Mouse (Mus musculus) mature B cell (primary cell): Measurements from ENCODE around the gene Prss48.
"Not testable (repeated sequence)": the region's sequence is repeated elsewhere in the genome, so short reads cannot be mapped to it uniquely, and the experiment has no call there.

Source experiments
- in situ Hi-C: fragments of 300-500 bp; cut with MboI; formaldehyde crosslinking; loops from 2 replicates; pipeline ENCODE4 v1.14.3; 2019

Prss48 gene

DNA sequence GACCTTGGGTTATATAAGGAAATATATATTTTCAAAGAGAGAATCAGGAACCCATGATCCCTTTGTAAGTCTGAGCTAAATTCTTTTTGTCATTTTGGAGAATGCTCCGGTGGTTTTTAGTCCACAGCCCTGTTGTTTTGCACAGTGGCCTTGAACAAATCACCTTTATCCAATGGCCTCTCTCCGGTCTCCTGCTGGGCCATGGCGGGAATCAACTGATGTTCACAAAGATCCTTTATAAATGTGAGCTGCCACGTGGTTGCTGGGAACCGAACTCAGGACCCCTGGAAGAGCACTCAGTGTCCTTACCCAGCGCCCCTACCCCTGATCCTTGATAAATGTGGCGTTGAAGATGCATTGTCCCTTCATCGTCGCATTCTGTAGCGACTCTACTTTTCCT lies 2.5 kb upstream of the Prss48 start:
- in situ Hi-C loops: no loop called here

DNA sequence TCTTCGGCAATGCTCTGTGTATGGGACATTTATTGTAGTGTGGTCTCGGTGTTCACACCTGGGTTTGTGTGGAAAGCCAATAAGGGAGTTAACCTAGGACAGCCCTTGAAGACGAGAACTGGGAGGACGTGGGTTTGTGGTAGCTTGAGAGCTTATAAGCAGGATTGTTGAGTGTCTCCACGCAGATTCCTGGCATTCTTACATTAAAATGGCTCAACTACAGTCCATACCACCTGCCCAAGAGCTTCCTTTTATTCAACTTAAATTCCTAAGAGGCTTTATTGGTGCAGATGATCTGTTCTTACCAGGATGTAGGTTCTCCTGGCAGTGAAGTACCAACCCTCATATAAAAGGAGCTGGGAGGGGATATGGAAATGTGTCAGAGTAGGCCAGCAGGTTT lies 649 bp upstream of the Prss48 start:
- in situ Hi-C loops: no loop called here

DNA sequence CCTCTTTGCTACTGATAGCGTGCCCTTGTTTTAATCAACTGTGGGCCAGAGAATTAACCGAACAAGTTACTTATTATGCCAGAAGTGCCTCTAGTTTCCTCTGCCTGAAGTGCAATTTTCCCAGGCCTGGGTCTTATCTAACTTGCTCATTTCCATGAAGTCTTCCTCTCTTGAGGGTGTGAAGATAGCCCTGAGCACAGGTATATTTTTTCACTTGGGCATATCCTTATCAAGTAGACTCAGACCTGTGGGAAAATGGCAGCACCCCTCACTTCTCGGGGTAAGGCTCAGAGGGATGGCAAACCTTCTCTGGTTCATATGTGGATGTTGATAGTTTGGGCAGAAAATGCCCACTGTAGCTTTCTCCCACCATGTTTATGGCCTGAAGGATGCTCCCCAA lies 1.0 kb downstream of the Prss48 start:
- in situ Hi-C loops: no loop called here

DNA sequence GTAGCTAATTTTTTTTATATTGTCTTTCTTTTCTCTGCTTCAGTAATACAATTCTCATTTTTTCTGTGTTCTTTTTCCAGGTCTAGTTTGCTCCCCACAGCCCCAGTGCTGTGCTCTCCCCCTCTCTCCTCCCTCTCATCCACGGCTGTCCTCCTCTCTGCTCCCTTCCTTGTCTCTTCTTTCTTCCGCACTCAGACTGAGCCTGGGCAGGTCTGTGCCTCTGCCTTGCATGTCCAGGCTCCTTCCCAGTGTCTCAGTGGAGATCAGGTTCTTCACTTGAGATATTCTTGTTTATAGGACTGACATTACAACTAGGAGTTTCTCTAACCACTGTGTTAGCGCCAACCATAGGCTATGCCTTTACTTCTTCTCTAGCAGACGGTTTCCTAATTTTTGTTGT lies 7.6 kb downstream of the Prss48 start:
- in situ Hi-C loops: no loop called here

DNA sequence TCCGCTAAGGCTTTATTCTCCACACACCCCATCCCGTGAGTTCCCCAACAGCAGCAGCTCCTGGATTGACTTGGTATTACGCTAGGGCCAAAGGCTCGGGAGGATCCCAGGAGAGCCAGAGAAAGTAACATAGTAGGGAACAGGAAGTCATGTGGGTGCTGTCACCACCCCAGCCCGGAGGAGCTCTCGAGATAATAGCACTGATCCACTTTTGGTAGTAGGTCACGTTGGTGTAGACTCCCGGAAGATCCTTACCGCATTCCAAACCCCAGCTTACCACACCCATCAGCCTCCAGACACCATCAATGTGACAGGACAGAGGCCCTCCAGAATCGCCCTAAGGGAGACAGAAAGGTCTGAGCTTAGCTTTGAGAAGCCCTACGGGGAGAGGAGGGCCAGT lies 8.5 kb downstream of the Prss48 start:
- in situ Hi-C loops: no loop called here

DNA sequence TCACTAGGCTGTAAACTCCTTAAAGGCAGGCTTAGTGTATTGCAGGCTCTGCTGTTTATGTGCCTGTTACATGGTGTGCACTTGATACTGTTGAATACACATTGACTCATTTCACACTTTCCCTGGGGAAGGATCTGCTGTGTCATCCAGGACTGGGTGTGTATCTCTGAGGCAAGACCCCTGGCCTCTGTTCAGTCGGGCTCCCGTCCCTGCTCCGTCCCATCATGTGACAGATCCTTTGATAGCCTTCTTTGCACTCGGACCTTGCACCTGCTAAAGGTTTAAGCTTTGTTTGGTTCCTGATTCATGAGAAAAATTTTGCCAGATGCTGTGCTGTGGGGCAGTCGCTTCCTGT lies 10.5 kb downstream of the Prss48 start:
- in situ Hi-C loops: no loop called here

DNA sequence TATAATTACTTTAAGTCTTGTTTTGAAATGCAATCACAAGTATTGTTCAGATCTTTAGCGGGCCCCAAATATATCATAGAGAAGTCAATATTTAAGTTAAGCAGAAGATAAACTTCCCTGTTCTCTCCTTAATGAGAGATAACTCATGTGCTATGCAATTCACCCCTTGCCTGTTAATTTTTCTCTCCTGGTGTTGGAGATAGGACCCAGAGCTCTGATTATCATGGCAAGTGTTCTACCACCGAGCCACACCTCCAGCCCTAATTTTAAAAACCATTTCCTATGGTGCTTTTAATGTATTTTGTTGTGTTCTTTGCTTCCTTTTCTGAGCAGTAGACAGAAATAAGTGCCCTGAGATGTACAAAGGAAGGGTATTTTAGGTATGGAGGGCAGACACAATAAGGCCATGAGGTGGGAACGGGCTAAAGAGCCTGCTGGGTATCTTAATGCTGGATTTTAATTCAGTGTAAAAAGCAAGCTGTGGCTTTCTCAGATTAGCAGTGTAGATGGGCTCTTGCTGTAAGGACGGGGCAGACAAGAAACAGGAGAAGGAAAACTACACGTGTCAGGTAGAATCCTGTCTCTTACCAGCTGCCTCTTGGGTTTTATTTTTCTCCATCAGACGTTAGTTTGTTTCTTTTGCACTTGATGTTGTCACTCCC lies 11.0 kb downstream of the Prss48 start:
- in situ Hi-C loops: no loop called here

DNA sequence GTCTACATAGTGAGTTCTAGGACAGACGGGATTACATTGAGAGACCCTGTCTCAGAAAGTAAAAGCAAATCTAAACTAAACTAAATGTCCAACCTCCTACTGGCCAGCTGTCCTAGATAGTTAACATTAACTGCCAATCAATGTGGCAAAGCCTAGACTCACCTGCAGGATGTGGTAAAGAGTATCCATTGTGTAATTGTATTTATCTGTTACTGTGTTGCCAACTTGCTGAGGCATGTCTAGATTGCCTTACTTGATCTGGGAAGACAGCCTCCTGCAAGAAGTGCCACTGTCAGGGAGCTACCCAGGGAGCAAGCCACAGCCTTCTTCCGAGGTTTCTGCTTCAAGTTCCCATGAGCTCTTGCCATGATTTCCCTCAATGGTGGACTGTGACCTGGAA lies 15.1 kb downstream of the Prss48 start:
- in situ Hi-C loops: no loop called here

DNA sequence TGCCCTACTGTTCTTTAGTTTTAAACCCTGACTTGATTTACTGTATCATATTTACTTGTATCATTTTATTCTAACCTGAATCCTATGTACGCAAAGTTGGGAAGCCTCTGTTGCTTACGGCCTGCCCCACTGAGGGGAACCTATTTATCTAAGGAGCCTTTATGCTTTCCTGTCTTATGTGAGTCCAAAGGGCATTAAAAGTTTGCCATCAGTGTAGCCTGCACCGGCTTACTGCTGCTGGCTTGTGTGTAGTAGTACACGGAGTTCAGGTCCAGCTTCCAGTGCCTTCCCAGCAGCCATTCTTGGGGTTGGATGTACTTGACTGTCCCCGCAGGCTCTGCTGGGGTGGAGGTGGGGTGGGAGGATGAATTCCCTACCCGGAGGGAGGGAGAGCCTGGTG lies 17.8 kb downstream of the Prss48 start:
- in situ Hi-C loops: no loop called here

DNA sequence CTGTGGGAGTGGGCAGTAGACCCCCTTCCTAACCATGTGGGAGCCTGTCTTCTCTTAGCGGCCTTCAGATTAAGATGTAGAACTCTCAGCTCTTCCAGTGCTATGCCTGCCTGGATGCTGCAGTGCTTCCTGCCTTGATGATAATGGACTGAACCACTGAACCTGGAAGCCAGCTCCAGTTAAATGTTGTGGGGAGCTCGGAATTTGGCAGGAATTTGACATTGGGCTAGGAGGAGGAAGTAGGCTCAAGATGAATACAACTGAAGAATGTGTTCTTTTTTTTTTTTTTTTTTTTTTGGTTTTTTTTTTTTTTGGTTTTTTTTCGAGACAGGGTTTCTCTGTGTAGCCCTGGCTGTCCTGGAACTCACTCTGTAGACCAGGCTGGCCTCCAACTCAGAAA lies 20.5 kb downstream of the Prss48 start:
- in situ Hi-C loops: not testable (repeated sequence)

DNA sequence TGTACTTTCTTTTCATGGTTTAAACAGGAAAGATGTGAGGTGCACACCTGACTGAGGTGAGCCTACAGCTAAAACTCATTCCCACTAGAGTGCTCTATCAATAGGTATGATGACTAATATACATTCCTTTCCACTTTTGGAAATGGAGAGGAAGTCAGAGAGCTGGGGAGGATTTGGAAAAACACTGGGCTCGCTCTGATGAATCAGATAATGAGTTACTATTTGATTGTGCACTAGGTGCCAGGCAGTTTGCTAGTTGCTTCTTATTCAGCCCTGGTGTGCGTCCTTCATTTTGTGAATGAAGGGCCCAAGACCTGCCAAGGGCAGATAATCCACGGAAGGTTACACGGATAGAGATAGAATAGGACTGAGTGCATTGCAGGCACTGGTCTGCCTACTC lies 22.3 kb downstream of the Prss48 start:
- in situ Hi-C loops: no loop called here

DNA sequence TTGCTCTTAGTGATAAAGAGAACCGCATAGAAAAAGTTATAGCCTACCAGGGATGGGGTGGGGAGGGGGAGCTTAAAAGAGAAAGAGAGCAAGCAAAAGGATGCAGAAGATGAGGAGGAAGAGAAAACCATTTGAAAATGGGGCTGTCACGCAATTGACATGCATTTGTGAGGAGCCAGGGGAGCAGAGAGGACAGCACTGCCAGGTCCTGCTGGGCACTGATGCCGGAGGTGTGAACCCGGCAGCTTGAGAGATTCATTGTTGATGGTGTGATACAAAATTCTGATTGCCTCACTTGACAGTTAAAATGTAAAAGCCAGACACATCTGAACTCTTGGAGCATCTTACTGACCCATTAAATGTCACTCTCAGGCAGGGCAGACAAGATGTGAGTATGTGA lies 27.8 kb downstream of the Prss48 start:
- in situ Hi-C loops: no loop called here

DNA sequence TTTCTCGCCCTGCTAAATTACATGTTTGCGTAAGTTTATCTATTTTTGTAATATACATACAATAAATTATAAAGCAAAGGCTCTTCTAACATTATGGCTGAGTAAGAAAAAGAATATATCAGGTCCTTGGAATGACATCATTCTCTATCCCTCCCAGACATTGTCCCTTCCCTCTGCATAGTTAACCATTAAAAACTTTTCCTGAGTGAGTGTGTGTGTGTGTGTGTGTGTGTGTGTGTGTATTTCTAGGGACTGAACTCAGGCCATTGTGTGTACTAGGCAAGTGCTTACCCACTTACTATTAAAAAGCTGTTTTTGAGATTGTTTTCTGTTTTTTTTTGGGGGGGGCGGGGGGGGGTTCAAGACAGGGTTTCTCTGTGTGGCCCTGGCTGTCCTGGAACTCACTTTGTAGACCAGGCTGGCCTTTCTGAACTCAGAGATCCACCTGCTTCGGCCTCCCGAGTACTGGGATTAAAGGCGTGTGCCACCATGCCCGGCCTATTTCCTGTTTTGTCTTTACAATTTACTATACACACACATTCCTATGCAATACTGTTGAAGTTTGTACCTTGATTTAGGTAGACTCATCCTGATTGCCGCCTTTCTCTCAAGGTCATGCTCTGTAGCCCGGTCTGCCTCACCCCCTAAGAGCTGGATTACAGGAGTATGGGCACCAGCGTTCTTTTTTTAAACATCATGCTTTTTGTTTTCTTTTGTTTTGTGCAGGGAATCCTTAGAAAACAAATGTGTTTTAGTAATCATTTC lies 28.7 kb downstream of the Prss48 start:
- in situ Hi-C loops: no loop called here

DNA sequence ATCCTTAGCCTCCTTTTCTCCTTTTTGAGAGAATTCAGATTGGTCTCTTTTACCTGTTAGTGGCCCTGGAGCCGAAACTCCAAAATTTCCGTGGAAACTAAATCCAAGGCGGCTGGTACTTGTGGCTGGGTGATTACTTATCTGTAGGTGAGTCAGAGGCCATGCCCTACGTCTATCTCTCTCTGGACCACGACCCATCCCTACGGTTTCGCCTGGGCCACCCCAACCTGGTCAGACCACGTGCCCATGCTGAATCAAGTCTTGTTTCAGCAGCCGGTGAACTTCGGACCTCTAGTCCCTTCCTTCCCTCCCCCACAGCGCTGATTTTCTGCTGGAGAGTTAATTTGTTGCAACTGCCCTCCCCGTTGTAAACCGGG lies 30.7 kb downstream of the Prss48 start:
- in situ Hi-C loops: no loop called here

DNA sequence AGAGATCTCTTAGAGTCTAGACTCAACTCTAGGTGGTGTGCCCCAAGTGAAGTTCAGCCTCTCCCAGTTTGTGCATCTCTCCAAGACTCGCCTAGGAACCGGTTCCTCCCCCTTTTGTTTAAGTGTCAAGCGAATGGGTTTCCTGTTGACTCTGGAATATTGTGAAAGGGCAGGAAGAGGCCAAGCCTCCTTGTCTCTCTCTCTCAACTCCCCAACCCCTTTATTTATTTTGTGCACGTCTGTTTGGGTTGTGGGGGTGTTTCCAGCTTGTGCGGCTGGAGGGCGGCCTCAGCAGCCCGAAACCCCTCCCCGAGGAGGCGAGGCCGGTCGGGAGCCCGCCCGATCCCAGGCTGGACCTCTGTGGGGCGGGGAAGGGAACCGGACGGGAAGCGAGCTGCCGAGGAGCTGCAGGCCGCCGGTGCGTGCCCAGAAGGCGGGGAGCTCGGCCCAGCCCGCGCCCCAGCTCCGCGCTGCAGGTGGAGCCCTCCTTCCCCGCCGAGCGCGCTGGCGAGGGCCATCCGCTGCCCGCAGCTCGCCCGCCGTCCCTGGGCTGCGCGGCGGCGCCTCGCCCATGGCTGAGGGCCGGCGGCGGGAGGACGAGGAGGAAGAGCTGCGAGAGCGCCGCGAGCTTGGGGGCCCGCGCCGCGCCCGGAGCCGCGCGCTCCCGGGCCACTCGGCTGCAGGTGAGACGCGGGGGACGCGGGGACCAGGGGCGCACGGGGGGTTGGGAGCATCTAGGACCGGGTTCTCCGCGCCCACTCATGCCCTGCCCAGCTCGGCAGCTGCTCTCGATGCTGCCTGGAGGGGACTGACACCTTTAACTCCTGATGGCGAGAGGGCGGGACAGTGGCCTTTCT lies 31.3 kb downstream of the Prss48 start, which contains the start of gene Sh3d19:
TSS of gene Sh3d19 (plus strand) at position 368 of the 857 bp plus-strand sequence.
- in situ Hi-C loops: no loop called here

DNA sequence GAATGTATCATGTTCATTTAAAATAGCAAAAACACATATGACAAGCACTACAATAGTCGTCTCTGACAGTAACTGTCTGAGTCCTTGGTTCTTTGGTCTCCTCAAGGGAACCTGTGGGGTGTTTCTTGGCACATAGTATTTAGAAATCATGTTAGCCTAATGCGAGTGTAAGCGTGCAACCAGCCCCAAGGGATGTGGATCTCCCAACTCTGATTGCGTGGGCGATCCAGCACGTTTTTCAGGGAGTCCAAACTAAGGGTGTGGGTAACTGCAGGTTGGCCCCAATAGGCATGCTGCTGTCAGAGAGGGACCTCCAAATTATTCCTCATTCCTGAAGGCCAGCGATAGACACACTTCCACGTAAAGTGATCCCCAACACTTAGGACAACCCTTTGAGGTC lies 33.3 kb downstream of the Prss48 start:
- in situ Hi-C loops: no loop called here

DNA sequence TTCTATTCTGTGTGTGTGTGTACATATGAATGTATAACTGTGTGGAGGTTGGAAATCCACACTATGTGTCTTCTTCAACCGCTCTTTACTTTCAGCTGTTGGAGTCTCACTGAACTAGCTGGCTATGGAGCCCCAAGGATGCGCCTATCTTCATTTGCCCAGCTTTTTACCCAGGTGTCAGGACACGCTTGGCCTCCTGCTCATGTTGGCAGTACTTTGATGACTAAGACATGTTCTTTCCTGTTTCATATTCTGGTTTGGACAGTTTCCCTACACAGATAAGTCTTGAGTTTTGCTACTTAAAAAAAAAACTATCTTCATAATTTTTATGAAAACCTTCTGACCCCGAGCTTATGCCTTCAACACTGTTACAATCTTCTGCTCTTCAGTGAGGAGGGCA lies 36.8 kb downstream of the Prss48 start:
- in situ Hi-C loops: no loop called here

DNA sequence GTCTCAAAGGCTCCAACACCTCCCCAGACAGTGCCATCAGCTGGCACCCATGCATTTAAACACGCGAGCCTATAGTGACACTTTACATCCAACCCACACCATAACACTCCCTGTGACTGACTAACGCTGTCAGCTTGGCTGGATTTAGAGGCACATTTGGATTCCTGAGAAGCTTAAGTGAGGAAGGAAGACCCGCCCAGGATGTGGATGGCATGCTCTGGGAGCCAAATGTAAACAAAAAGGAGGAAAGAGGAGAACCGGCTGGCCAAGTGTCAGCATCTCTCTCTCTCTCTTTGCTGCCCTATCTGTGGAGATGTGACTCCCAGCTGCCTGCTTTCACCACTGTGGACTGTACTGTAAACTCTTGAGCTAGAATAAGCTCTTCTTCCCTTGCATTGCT lies 41.2 kb downstream of the Prss48 start:
- in situ Hi-C loops: no loop called here

DNA sequence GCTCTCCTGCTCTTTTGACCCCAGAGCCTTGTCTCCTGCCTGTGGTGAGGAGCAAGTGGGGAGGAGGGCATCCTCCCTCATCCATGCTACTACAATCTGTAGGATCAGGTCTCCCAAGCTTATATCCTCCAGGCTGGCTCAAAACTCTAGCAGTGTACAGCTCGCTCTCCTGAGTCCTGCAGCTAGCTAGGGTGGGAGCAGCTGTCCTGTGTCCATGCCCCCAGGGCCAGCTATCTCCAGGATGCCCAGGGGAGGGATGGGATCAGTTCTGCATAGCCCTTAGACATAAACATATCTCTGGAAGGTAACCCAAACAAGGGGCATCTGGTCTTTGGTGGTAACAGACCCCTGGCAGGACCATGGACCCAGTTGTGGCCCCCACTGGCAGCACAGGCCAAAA lies 42.6 kb downstream of the Prss48 start:
- in situ Hi-C loops: no loop called here

DNA sequence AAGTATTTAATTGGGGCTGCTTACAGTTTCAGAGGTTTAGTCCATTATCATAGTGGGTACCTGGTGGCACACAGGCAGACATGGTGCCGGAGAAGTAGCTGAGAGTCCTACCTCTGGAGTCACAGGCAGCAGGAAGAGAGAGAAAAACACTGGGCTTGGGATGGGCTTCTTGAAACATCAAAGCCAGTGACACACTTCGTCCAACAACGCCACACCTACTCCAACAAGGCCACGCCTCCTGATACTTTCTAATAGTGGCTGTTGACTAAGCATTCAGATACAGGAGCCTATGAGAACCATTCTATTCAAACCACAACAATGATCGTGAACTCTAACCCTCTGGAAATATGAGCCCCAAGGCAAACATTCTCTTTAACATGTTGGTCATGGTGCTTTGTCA lies 46.6 kb downstream of the Prss48 start:
- in situ Hi-C loops: no loop called here

DNA sequence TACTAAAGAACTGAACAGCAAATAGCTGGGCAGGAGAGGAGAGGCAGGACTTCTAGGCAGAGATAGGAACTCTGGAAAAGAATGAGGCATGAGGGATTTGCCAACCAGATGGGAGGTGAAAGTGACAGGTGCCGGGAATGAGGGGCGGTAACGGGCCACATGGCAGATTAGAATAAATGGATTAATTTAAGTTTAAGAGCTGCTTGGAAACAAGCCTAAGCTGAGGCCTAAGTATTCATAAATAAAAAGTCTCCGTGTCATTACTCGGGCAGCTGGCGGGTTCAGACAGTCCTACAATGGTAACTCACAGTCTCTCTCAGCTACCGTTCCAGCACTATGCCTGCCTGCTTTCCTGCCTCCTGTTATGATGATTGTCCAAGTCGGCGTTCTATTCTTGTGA lies 47.0 kb downstream of the Prss48 start:
- in situ Hi-C loops: no loop called here

DNA sequence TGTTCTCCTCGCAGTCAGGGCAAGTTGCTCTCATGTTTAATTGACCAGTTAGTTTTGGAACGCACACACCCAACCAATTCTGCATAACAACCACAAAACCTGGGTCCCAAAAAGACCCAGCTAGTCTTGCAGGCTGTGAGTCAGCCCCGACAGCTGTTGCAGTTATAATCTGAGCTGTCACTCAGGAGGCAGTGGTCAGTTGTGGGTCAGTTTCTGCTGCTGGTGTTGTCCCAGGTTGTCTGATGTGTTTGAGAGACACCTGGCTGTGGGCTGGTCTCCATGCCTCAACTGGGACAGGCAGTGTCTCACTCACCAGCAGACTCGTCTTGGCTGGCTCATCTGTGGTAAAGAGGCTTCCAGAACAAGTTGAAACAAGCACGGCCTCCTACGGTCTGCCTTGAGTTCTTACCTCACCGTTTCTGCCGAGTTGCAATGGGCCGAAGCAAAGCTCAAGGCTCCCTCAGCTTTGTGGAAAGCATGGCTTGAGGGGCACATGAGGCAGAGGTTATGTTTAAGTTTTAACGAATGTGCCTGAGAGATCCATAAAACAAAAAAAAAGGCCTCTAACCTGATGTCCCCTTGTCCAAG lies 49.5 kb downstream of the Prss48 start:
- in situ Hi-C loops: no loop called here

DNA sequence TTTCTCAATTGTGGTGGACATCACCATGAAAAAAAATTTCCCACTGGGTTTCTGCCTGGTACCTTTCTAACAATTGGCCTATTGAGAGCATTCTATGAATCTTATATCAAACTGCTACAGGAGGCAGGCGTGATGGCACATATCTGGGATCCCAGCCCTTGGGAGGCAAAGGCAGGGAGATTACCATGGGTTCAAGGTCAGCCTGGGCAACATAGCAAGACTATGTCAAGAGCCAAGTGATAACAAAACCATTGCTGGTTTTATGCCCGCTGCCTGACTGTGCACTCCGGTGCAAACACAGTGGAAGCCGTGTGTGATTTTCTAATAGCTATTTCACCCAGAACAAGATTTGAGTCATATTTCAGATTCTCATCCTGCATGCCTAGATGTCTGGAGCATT lies 51.4 kb downstream of the Prss48 start:
- in situ Hi-C loops: no loop called here
